Mouse (Mus musculus) liver, postnatal 0 days (tissue): ENCODE results near the gene Acss1.

Experiments
- CTCF ChIP-seq: sonication (generic); IDR thresholded peaks from 2 replicates; pipeline ENCODE4 v1.5.1; 2016; ENCODE audit warnings: antibody characterized with exemption, low read depth
- EP300 ChIP-seq: IDR thresholded peaks from 2 replicates; pipeline ENCODE4 v1.6.1; 2016; ENCODE audit warnings: antibody characterized with exemption, low read depth, mild to moderate bottlenecking

DNA sequence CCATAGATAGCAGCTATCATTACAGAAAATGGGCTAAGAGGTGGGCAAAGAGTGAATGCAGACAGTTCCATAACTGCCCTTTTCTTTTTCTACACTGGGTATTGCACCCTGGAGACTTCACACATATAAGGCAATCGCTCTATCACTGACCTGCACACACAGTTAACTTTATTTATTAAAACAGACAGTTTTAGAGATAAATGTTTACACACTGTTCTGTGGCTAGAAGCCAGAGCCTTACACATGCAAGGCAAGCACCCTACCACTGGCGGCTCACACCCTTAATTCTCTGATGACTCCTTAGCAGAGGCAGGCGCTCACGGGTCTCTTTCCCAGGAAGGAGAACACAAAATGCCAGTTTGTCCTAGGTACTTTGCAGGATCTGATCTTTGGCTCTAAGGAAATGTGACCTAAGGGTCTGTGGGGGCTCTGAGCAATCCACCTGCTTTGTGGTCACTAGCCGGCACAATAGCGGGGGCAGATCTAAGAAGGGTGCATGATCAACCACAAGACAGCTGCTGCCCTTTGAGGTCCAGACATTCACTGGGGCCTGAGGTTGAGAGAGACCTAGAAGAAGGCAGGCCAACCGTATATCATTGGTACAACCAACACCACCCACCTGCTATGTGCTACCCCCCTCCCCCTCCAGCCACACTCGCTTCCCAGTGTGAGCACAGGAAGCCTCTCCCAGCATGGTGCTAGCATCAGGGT is 21.7 kb downstream of the Acss1 start:
- TF ChIP-seq CTCF (no peak), EP300 (peak; percentile 79)
